Mouse (Mus musculus): ENCODE measurements at regions not wholly inside any gene's neighbourhood (a gene's known extent, or its start where the extent isn't known, plus 50 kb on each side); places are given as distances from the start of the nearest gene placed in this dataset.
A peak's percentile ranks its signal among the peaks of the same experiment; 100 is the strongest.

GRCm38 (mm10) chr4:8381408-8382124 is 142.7 kb upstream of the Car8 start:
- ATAC-seq (ENCODE audit: extremely low read depth, insufficient number of reproducible peaks, low FRiP score, poor library complexity, severe bottlenecking), result no peak
- TF ChIP-seq POLR2AphosphoS5 (IDR thresholded peaks at IDR 0.05; ENCODE audit: insufficient replicate concordance, low read depth, low read length) (no peak), TAL1 (conservative IDR thresholded peaks at IDR 0.05; ENCODE audit: low read depth, low read length) (no peak), CTCF (IDR thresholded peaks at IDR 0.05; ENCODE audit: low read depth, low read length) (no peak), GATA1 (IDR thresholded peaks at IDR 0.05; ENCODE audit: borderline replicate concordance, low read length) (no peak), GATA2 (IDR thresholded peaks at IDR 0.05; ENCODE audit: borderline replicate concordance, low read depth, low read length) (no peak)
- no peaks in the 10 kb centered on the region for H3K9me3 ChIP-seq (replicated peaks)

GRCm38 (mm10) chr4:8380711-8381338 is 142.0 kb upstream of the Car8 start:
- TF ChIP-seq POLR2AphosphoS5 (IDR thresholded peaks at IDR 0.05; ENCODE audit: insufficient replicate concordance, low read depth, low read length) (no peak), GATA1 (IDR thresholded peaks at IDR 0.05; ENCODE audit: borderline replicate concordance, low read length) (no peak), TAL1 (conservative IDR thresholded peaks at IDR 0.05; ENCODE audit: low read depth, low read length) (no peak), CTCF (IDR thresholded peaks at IDR 0.05; ENCODE audit: low read depth, low read length) (no peak), GATA2 (IDR thresholded peaks at IDR 0.05; ENCODE audit: borderline replicate concordance, low read depth, low read length) (no peak)
- H3K4me1 ChIP-seq (ENCODE audit: insufficient read depth, low read depth, low read length), result no peaks in the 10 kb centered on the region
- no peaks in the 10 kb centered on the region for H3K9me3 ChIP-seq (replicated peaks)
- no peak for DNase-seq (ENCODE audit: low spot score)
- 0 out of 2 replicates have a peak, but pooled peaks have one; percentile 40 for ATAC-seq (ENCODE audit: extremely low read depth, insufficient number of reproducible peaks, low FRiP score, poor library complexity, severe bottlenecking)
- no peaks in the 10 kb centered on the region for H3K36me3 ChIP-seq (replicated peaks)
- H3K4me3 ChIP-seq (ENCODE audit: low read depth, low read length), result no peak overlapping the region
- H3K27me3 ChIP-seq (ENCODE audit: insufficient read depth, low read length), result peaks cover 2% of the 10 kb centered on the region; the same call in 1 of the 2 replicates

More at GRCm38 (mm10) chr4:8381408-8382124, 142.7 kb upstream of the Car8 start:
- H3K4me3 ChIP-seq (ENCODE audit: low read depth, low read length), result no peak overlapping the region
- no peak for DNase-seq (ENCODE audit: low spot score)
- H3K4me1 ChIP-seq (ENCODE audit: insufficient read depth, low read depth, low read length), result no peaks in the 10 kb centered on the region
- no peaks in the 10 kb centered on the region for H3K36me3 ChIP-seq (replicated peaks)
- H3K27me3 ChIP-seq (ENCODE audit: insufficient read depth, low read length), result peaks cover 2% of the 10 kb centered on the region; the same call in 1 of the 2 replicates

GRCm38 (mm10) chr4:8374737-8375489 is 136.1 kb upstream of the Car8 start:
- no peaks in the 10 kb centered on the region for H3K9me3 ChIP-seq (replicated peaks)
- TF ChIP-seq CTCF (IDR thresholded peaks at IDR 0.05; ENCODE audit: low read depth, low read length), result no peak

GRCm38 (mm10) chr4:8374061-8374460 is 135.2 kb upstream of the Car8 start:
- H3K36me3 ChIP-seq (replicated peaks), result no peaks in the 10 kb centered on the region
- H3K4me3 ChIP-seq (ENCODE audit: low read depth, low read length), result no peak overlapping the region
- DNase-seq (ENCODE audit: low spot score) (no peak), ATAC-seq (ENCODE audit: extremely low read depth, insufficient number of reproducible peaks, low FRiP score, poor library complexity, severe bottlenecking) (no peak)
- H3K9me3 ChIP-seq (replicated peaks), result no peaks in the 10 kb centered on the region
- no peaks in the 10 kb centered on the region for H3K4me1 ChIP-seq (ENCODE audit: insufficient read depth, low read depth, low read length)
- TF ChIP-seq GATA2 (IDR thresholded peaks at IDR 0.05; ENCODE audit: borderline replicate concordance, low read depth, low read length) (no peak), TAL1 (conservative IDR thresholded peaks at IDR 0.05; ENCODE audit: low read depth, low read length) (no peak), POLR2AphosphoS5 (IDR thresholded peaks at IDR 0.05; ENCODE audit: insufficient replicate concordance, low read depth, low read length) (no peak), CTCF (IDR thresholded peaks at IDR 0.05; ENCODE audit: low read depth, low read length) (no peak), GATA1 (IDR thresholded peaks at IDR 0.05; ENCODE audit: borderline replicate concordance, low read length) (no peak)
- H3K27me3 ChIP-seq (ENCODE audit: insufficient read depth, low read length), result no peaks in the 10 kb centered on the region

More at GRCm38 (mm10) chr4:8374737-8375489, 136.1 kb upstream of the Car8 start:
- Histone ChIP-seq H3K4me1 (ENCODE audit: insufficient read depth, low read depth, low read length) (no peaks in the 10 kb centered on the region), H3K27me3 (ENCODE audit: insufficient read depth, low read length) (no peaks in the 10 kb centered on the region), H3K36me3 (replicated peaks) (no peaks in the 10 kb centered on the region), H3K4me3 (ENCODE audit: low read depth, low read length) (no peak overlapping the region)
- ATAC-seq (ENCODE audit: extremely low read depth, insufficient number of reproducible peaks, low FRiP score, poor library complexity, severe bottlenecking), result no peak
- DNase-seq (ENCODE audit: low spot score), result no peak

GRCm38 (mm10) chr4:8372069-8372468 is 133.2 kb upstream of the Car8 start:
- Histone ChIP-seq H3K4me3 (ENCODE audit: low read depth, low read length) (no peak overlapping the region), H3K9me3 (replicated peaks) (no peaks in the 10 kb centered on the region), H3K36me3 (replicated peaks) (no peaks in the 10 kb centered on the region), H3K27me3 (ENCODE audit: insufficient read depth, low read length) (no peaks in the 10 kb centered on the region), H3K4me1 (ENCODE audit: insufficient read depth, low read depth, low read length) (no peaks in the 10 kb centered on the region)
- no peak for TF ChIP-seq CTCF (IDR thresholded peaks at IDR 0.05; ENCODE audit: low read depth, low read length)
- no peak for TF ChIP-seq TAL1 (conservative IDR thresholded peaks at IDR 0.05; ENCODE audit: low read depth, low read length)
- no peak for TF ChIP-seq GATA1 (IDR thresholded peaks at IDR 0.05; ENCODE audit: borderline replicate concordance, low read length)
- no peak for TF ChIP-seq GATA2 (IDR thresholded peaks at IDR 0.05; ENCODE audit: borderline replicate concordance, low read depth, low read length)
- no peak for TF ChIP-seq POLR2AphosphoS5 (IDR thresholded peaks at IDR 0.05; ENCODE audit: insufficient replicate concordance, low read depth, low read length)
- no peak for ATAC-seq (ENCODE audit: extremely low read depth, insufficient number of reproducible peaks, low FRiP score, poor library complexity, severe bottlenecking)
- no peak for DNase-seq (ENCODE audit: low spot score)

GRCm38 (mm10) chr4:8370786-8371185 is 131.9 kb upstream of the Car8 start:
- DNase-seq (ENCODE audit: low spot score) (no peak), ATAC-seq (ENCODE audit: extremely low read depth, insufficient number of reproducible peaks, low FRiP score, poor library complexity, severe bottlenecking) (no peak)
- Histone ChIP-seq H3K4me1 (ENCODE audit: insufficient read depth, low read depth, low read length) (no peaks in the 10 kb centered on the region), H3K4me3 (ENCODE audit: low read depth, low read length) (no peak overlapping the region), H3K9me3 (replicated peaks) (no peaks in the 10 kb centered on the region), H3K36me3 (replicated peaks) (no peaks in the 10 kb centered on the region), H3K27me3 (ENCODE audit: insufficient read depth, low read length) (no peaks in the 10 kb centered on the region)
- no peak for TF ChIP-seq GATA2 (IDR thresholded peaks at IDR 0.05; ENCODE audit: borderline replicate concordance, low read depth, low read length)
- no peak for TF ChIP-seq TAL1 (conservative IDR thresholded peaks at IDR 0.05; ENCODE audit: low read depth, low read length)
- no peak for TF ChIP-seq GATA1 (IDR thresholded peaks at IDR 0.05; ENCODE audit: borderline replicate concordance, low read length)
- no peak for TF ChIP-seq POLR2AphosphoS5 (IDR thresholded peaks at IDR 0.05; ENCODE audit: insufficient replicate concordance, low read depth, low read length)
- TF ChIP-seq CTCF (IDR thresholded peaks at IDR 0.05; ENCODE audit: low read depth, low read length), result no peak

All from G1E (cell line).